Mouse (Mus musculus): ENCODE data around the gene BC035947.

The BC035947 gene

GRCm38 (mm10) chr1:78501036-78501435 is 10.9 kb downstream of the BC035947 start:
- no peak for DNase-seq

DNA sequence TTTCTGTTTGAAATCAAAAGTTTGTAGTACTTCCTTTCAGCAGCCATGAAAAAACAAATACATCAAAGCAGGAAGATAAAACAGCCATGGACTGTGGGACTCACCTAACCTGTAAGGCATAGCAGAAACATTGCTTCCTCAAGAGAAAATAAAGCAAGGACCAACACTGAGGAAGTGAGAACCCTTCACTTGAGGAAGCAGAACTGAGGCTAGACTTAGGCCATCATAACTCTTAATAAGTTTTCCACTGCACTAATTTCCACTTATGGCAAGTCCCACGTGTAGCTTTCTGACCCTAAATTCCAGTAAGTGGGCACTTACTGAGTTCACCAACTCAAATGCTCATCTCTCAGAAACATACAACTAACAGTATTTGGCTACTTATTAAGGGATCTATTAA is 21.8 kb downstream of the BC035947 start:
- no peak for DNase-seq

DNA sequence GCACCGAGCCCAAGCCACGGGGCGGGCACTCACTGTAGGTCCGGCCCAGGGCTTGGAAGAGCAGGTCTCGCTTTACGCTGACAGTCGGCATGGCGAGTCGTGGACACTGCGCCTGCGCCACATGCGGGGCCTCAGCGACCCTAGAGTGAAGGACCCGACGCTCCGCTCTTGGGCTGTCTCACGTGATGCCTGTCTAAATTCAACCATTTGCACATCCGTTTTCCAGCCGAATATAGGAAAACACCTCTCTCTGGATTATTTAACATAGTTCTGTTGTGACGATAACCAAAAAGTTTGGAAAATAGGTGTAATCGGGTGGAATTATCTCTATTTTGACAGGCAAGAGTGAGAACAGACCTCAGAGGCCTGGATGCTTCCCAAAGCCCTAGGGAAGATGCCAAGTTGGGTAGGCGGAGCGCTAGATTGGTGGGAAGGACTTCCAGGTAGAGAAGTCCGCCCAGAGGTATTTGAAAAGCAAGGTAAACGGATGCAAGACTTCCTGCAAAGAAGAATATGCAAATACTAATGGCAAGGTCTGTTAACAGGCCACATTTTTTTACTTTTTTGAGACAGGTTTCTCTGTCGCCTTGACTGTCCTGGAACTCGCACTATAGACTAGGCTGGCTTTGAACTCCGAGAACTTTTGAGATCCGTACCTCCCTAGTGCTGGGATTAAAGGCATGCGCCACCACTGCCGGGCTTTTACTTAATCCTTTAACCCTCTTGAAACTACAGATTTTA is 23.0 kb downstream of the BC035947 start, which contains the start of gene Farsb:
Gene Farsb, minus strand, starts transcription at position 146 of the 741 bp plus-strand sequence.
- peak; percentile 92 to 93 for DNase-seq

GRCm38 (mm10) chr1:78488427-78488751 is 23.6 kb downstream of the BC035947 start:
- DNase-seq, result no peak

- DNase-seq, result no peak
These were observed 27.6 kb downstream of the BC035947 start for GRCm38 (mm10) chr1:78484361-78484760.

- DNase-seq, result no peak
These were observed 28.5 kb downstream of the BC035947 start for GRCm38 (mm10) chr1:78483430-78483829.

GRCm38 (mm10) chr1:78472441-78472840 is 39.5 kb downstream of the BC035947 start:
- DNase-seq, result no peak

- DNase-seq, result peak in 1 of 2 experiments; percentile 45
These were observed 57.3 kb downstream of the BC035947 start for GRCm38 (mm10) chr1:78454659-78455058.

GRCm38 (mm10) chr1:78453886-78454285 is 58.1 kb downstream of the BC035947 start:
- DNase-seq, result no peak

DNA sequence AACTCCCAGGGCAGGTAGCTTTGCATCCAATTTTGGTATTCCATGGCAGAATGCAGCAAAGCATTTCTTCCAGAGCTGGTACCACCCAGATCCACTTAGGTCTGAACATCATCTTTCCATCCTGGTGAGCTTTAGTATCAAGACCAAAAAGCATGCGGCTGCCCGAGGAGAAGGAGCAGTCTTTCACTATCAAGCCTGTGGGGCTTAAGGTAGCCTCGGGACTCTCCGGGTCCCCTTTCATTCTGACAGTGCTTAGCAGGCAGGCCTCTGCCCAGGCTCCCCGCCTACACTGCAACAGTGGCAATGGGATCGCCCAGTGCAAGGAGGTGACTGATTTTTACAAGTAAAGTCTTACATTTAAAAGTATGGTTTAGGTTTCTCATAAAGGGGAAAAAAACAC is 59.4 kb downstream of the BC035947 start:
- DNase-seq, result no peak

- peak in 1 of 2 experiments; percentile 33 for DNase-seq
These were observed 60.7 kb downstream of the BC035947 start for GRCm38 (mm10) chr1:78451070-78451854.

- DNase-seq, result no peak
These were observed 63.9 kb downstream of the BC035947 start for GRCm38 (mm10) chr1:78448091-78448490.

Measured in lung, postnatal 4 days (tissue).